Mouse (Mus musculus) liver, embryonic 16.5 days (tissue): Measurements from ENCODE around the gene Glis1. TPM values are rescaled to one million over a fixed set of nuclear protein-coding genes. Genes with fewer than 3 reads are reported as not detected.

Source experiments
- ATAC-seq: fragments of 200-750 bp; cut with Nextera tagmentation; 2 replicates; pipeline ENCODE4 v1.8.0; 2017; ENCODE audit warnings: low read depth, mild to moderate bottlenecking, moderate number of reproducible peaks, moderate library complexity
- H3K27ac ChIP-seq: fragments of 300-500 bp; sonication (generic); 2 replicates; pipeline ENCODE4 v1.5.1; 2014; ENCODE audit warnings: mild to moderate bottlenecking, low read length
- H3K27me3 ChIP-seq: fragments of 300-500 bp; sonication (generic); 2 replicates; pipeline ENCODE4 v1.6.1; 2014; ENCODE audit warnings: low read depth, low read length, mixed read lengths; ENCODE audit not compliant: control insufficient read depth, insufficient read depth
- H3K36me3 ChIP-seq: fragments of 300-500 bp; sonication (generic); 2 replicates; pipeline ENCODE4 v1.6.1; 2014; ENCODE audit warnings: mild to moderate bottlenecking; ENCODE audit not compliant: control insufficient read depth, insufficient read depth
- H3K4me1 ChIP-seq: fragments of 300-500 bp; sonication (generic); 2 replicates; pipeline ENCODE4 v1.6.1; 2014; ENCODE audit warnings: low read depth, low read length, mixed read lengths; ENCODE audit not compliant: control insufficient read depth
- H3K4me2 ChIP-seq: fragments of 300-500 bp; sonication (generic); 2 replicates; pipeline ENCODE4 v1.6.1; 2014; ENCODE audit warnings: low read depth, low read length, mixed read lengths
- H3K4me3 ChIP-seq: fragments of 300-500 bp; sonication (generic); 2 replicates; pipeline ENCODE4 v1.5.1; 2014; ENCODE audit warnings: low read depth, mild to moderate bottlenecking, low read length
- H3K9ac ChIP-seq: fragments of 300-500 bp; sonication (generic); 2 replicates; pipeline ENCODE4 v1.6.1; 2014; ENCODE audit warnings: low read depth, low read length
- H3K9me3 ChIP-seq: fragments of 300-500 bp; sonication (generic); replicated peaks from 2 replicates; pipeline ENCODE4 v1.6.1; 2016; ENCODE audit warnings: low read length; ENCODE audit not compliant: control insufficient read depth
- WGBS: fragments of 180-500 bp; shearing (Covaris S2); extraction: QIAGEN DNeasy Blood & Tissue Kit; methylation state at CpG from one replicate; pipeline ENCODE4 v1.1.7; 2014; ENCODE audit not compliant: insufficient replicate concordance; 5-methylcytosine and 5-hydroxymethylcytosine counted together
- microRNA-seq: library from miRNA; unstranded; fragments of <30 nt; microRNA quantifications from one replicate; pipeline ENCODE4, GENCODE M21; 2016
- polyA plus RNA-seq: library from polyadenylated mRNA; unstranded; fragments of >200 nt; fragmentation: Nextera tagmentation; extraction: Ambion mirVana; gene quantifications from 2 replicates; pipeline ENCODE4 v1.2.1, GENCODE M21; 2015

Glis1 gene
- polyA plus RNA-seq, 1 experiment from 2014 or later = 0.55 TPM

- Histone ChIP-seq H3K4me1 (no peaks in the 10 kb centered on the region), H3K9me3 (no peaks in the 10 kb centered on the region), H3K4me2 (no peak overlapping the region), H3K27ac (no peak overlapping the region), H3K36me3 (no peaks in the 10 kb centered on the region), H3K4me3 (no peak overlapping the region), H3K9ac (no peak overlapping the region), H3K27me3 (no peaks in the 10 kb centered on the region)
- WGBS = 32% methylated on average over 9 of the region's 9 CpGs
- ATAC-seq = no peak
These were observed 246.9 kb downstream of the Glis1 start for GRCm38 (mm10) chr4:107681099-107681849.

GRCm38 (mm10) chr4:107683006-107683756, 248.8 kb downstream of the Glis1 start:
- no peak overlapping the region for H3K4me2 ChIP-seq
- H3K27ac ChIP-seq = no peak overlapping the region
- H3K27me3 ChIP-seq = no peaks in the 10 kb centered on the region; the same call in 1 of the 2 replicates
- whole genome bisulfite sequencing = 77% methylated on average over 37 of the region's 37 CpGs
- ATAC-seq = no peak
- no peaks in the 10 kb centered on the region for H3K4me1 ChIP-seq
- H3K36me3 ChIP-seq = no peaks in the 10 kb centered on the region
- H3K9me3 ChIP-seq = no peaks in the 10 kb centered on the region
- H3K4me3 ChIP-seq = no peak overlapping the region
- no peak overlapping the region for H3K9ac ChIP-seq

- H3K4me2 ChIP-seq = no peak within 1 kb of the TSS
- H3K4me3 ChIP-seq = no peak within 1 kb of the TSS
- H3K27me3 ChIP-seq = no peaks in the 10 kb centered on the region; the same call in 1 of the 2 replicates
- no peak within 1 kb of the TSS for H3K9ac ChIP-seq
- H3K9me3 ChIP-seq = no peaks in the 10 kb centered on the region
- H3K27ac ChIP-seq = no peak within 1 kb of the TSS
- no peaks in the 10 kb centered on the region for H3K4me1 ChIP-seq
- no peaks in the 10 kb centered on the region for H3K36me3 ChIP-seq
- WGBS = 74% methylated on average over 14 of the region's 14 CpGs
- ATAC-seq = no peak
These were observed 249.7 kb downstream of the Glis1 start, which contains the start of gene Dmrtb1 for GRCm38 (mm10) chr4:107684130-107684529. Gene Dmrtb1 (minus strand): TSS chr4:107684230.

Small RNA genes lying within 50 kb of the gene (microRNA-seq; reads per million reads assigned to microRNA genes)
- gene Gm24804 = not detected

Other genes starting within 250 kb of the Glis1 start
- not detected in 2 replicates for gene Ldlrad1, start 225.4 kb upstream of the Glis1 start, polyA plus RNA-seq
- 13.6 and 14.4 TPM in 2 replicates for gene Lrrc42, start 181.1 kb upstream of the Glis1 start, polyA plus RNA-seq
- 6.4 and 8.1 TPM in 2 replicates for gene Hspb11, start 181.0 kb upstream of the Glis1 start, polyA plus RNA-seq
- 0.08 and 0.15 TPM in 2 replicates for gene Dio1, start 127.4 kb upstream of the Glis1 start, polyA plus RNA-seq
- gene Yipf1, start 120.2 kb upstream of the Glis1 start, polyA plus RNA-seq = 21.6 and 22.4 TPM in 2 replicates
- 13.0 and 13.1 TPM in 2 replicates for gene Ndc1, start 66.8 kb upstream of the Glis1 start, polyA plus RNA-seq
- gene Dmrtb1, start 249.6 kb downstream of the Glis1 start, polyA plus RNA-seq = not detected in 2 replicates